Mouse (Mus musculus): Measurements from ENCODE around the gene Trim9.

Trim9 gene

DNA sequence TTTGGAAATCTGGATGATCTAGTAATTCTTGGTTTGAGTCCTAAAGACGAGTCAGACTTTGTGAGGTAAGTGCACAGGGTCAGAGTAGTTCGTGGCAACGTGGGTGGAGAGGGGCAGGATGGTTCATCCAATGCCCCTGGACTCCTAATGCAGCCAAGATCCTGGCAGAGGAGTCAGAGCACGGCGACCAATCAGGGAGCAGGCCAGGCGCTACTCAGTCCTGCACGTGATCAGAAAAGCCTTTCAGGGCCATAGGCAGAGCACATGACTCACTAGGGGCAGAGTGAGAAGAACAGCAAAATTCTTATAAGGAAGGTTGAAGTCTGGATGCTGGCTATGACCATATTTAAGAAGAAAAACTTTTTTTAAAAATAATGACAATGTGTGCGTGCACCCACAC, 143.0 kb downstream of the Trim9 start:
- DNase-seq = no peak

DNA sequence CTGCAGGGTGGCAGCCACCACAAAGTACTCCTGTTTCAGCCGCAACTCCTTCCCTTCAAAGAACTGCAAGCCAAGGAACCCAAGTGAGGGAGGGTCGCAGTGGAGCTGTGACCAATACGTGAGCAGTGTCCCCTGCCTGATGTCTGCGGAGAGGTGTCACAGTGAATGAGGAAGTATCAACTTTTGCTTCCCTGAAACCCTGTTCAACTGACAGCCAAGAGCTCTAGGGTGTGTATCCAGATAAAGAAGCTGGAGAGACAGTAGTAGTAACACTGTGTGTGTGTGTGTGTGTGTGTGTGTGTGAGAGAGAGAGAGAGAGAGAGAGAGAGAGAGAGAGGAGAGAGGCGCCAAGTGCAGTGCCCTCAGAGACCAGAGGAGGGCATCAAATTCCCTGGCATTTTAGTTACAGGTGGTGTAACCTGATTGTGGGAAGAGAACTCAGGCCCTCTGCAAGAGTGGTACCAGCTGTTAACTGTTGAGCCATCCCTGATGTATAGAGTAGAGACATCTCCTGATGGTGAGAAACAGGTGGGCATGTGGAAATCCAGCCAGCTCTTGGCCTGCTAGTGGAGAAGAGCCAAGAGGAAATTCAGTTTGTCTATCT, 145.4 kb downstream of the Trim9 start:
- no peak for DNase-seq

GRCm38 (mm10) chr12:70196341-70196740, 151.1 kb downstream of the Trim9 start:
- DNase-seq = no peak

GRCm38 (mm10) chr12:70195426-70195825, 152.0 kb downstream of the Trim9 start:
- no peak for DNase-seq

All from kidney, postnatal 14 days (tissue).